Comparison of ENCODE assay signal across 23 mouse cellular contexts in genomic region chr12:25224201-25224600, GRCm38 (mm10).
"Had no signal": no experiment of that assay in that cellular context is flagged by ENCODE, and none has a peak within 500 bp of the region (broad histone marks: within the 10 kb centered on the region; RNA-seq: fewer than 3 reads in every experiment).

No protein-coding gene starts in this region.

- H3K4me1 ChIP-seq: neural tube, embryonic 13.5 days had no signal

- H3K27me3 ChIP-seq: limb, embryonic 13.5 days; liver, embryonic 13.5 days; lung, embryonic 15.5 days; neural tube, embryonic 13.5 days; stomach, embryonic 15.5 days had no signal

- H3K4me3 ChIP-seq: layer of hippocampus, adult 2 months; limb, embryonic 10.5 days; limb, embryonic 13.5 days; liver, embryonic 13.5 days; lung, embryonic 15.5 days; megakaryocyte, embryonic 14.5 days; midbrain, embryonic 10.5 days; midbrain, embryonic 13.5 days; myocyte; neural tube, embryonic 13.5 days; stomach, embryonic 15.5 days had no signal

- DNase-seq: layer of hippocampus, adult 9-11 months; liver, embryonic 13.5 days; lung, adult 18-20 months; lung, postnatal 10 days; retina, postnatal 1 day; right cerebral cortex, postnatal 25 days; spleen, adult 18-20 months; thymus, postnatal 25 days had no signal

- H3K4me2 ChIP-seq: hindbrain, embryonic 14.5 days; limb, embryonic 13.5 days; liver, embryonic 13.5 days; lung, embryonic 15.5 days; midbrain, embryonic 13.5 days; neural tube, embryonic 13.5 days; stomach, embryonic 15.5 days had no signal

- H3K9ac ChIP-seq: hindbrain, embryonic 14.5 days; limb, embryonic 13.5 days; liver, embryonic 13.5 days; lung, embryonic 15.5 days; midbrain, embryonic 13.5 days; neural tube, embryonic 13.5 days; stomach, embryonic 15.5 days had no signal

- H3K36me3 ChIP-seq: limb, embryonic 10.5 days; limb, embryonic 13.5 days; liver, embryonic 13.5 days; lung, embryonic 15.5 days; midbrain, embryonic 10.5 days; midbrain, embryonic 13.5 days; neural tube, embryonic 13.5 days; stomach, embryonic 15.5 days had no signal

- H3K27ac ChIP-seq: hindbrain, embryonic 14.5 days; hindbrain, postnatal 0 days; layer of hippocampus, adult 2 months; limb, embryonic 10.5 days; limb, embryonic 13.5 days; liver, embryonic 13.5 days; lung, embryonic 15.5 days; midbrain, embryonic 10.5 days; midbrain, embryonic 13.5 days; neural tube, embryonic 13.5 days; stomach, embryonic 15.5 days had no signal

- H3K9me3 ChIP-seq: limb, embryonic 10.5 days; limb, embryonic 13.5 days; liver, embryonic 13.5 days; lung, embryonic 15.5 days; megakaryocyte, embryonic 14.5 days; midbrain, embryonic 10.5 days; midbrain, embryonic 13.5 days; neural tube, embryonic 13.5 days; stomach, embryonic 15.5 days had no signal

- ATAC-seq: hindbrain, postnatal 0 days; inflammation-experienced regulatory T-cells, adult 6 months; intestine, embryonic 16.5 days; midbrain, embryonic 13.5 days; midbrain, embryonic 16.5 days had no signal
